ENCODE assay signal across 21 mouse cellular contexts in the genomic region with DNA sequence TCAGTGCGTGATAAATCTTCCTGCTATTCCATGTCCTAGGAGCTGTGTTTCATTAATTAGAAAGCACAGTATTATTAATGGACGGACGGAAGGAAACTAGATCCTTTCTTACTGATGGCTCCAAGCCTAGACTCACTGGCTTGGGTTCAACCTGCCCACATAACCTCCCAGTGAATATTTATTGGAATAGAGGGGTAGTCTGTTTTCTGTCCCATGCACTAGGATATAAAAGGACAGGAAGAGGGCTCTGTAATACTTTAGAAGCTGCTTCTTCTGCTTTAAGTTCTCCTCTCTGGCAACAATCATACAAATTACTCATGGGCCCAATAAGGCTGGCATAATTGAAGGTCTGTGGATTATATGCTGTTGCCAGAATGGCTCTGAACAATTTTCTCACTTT.
DNase-seq lines count a peak whose midpoint lies in the region; ATAC-seq and TF ChIP-seq lines count a peak whose summit lies in the region.
"Had no signal": no experiment of that assay in that cellular context is flagged by ENCODE, and none has a peak within 500 bp of the region (broad histone marks: within the 10 kb centered on the region; RNA-seq: fewer than 3 reads in every experiment).

No protein-coding gene starts in this region.

- no peak overlapping the region for H3K4me2 ChIP-seq in intestine, embryonic 15.5 days (replicated peaks)
- H3K4me2 ChIP-seq: embryonic facial prominence, embryonic 13.5 days; hindbrain, embryonic 12.5 days; kidney, embryonic 15.5 days; lung, embryonic 14.5 days had no signal

- H3K36me3 ChIP-seq in kidney, adult 2 months (ENCODE audit: control insufficient read depth, insufficient read depth, low read length): no peaks in the 10 kb centered on the region
- no peaks in the 10 kb centered on the region for H3K36me3 ChIP-seq in intestine, embryonic 15.5 days
- H3K36me3 ChIP-seq: embryonic facial prominence, embryonic 13.5 days; hindbrain, embryonic 12.5 days; kidney, embryonic 15.5 days had no signal

- no peaks in the 10 kb centered on the region for H3K27me3 ChIP-seq in kidney, adult 2 months (replicated peaks; ENCODE audit: control insufficient read depth, insufficient read depth, low read length)
- no peaks in the 10 kb centered on the region for H3K27me3 ChIP-seq in intestine, embryonic 15.5 days (replicated peaks)
- H3K27me3 ChIP-seq: embryonic facial prominence, embryonic 13.5 days; hindbrain, embryonic 12.5 days; kidney, embryonic 15.5 days had no signal

- 0 out of 2 replicates have a peak, but pooled peaks have one; percentile 34 for ATAC-seq in intestine, embryonic 15.5 days
- ATAC-seq: forebrain, postnatal 0 days had no signal

- 69% methylated on average over 3 of the region's 3 CpGs for WGBS in kidney, adult 2 months
- 66% methylated on average over 3 of the region's 3 CpGs for WGBS in intestine, embryonic 15.5 days

- no peak overlapping the region for H3K9ac ChIP-seq in intestine, embryonic 15.5 days
- H3K9ac ChIP-seq: embryonic facial prominence, embryonic 13.5 days; forebrain, postnatal 0 days; hindbrain, embryonic 12.5 days; kidney, embryonic 15.5 days; liver, embryonic 14.5 days; lung, embryonic 14.5 days had no signal

- H3K9me3 ChIP-seq in intestine, embryonic 15.5 days: no peaks in the 10 kb centered on the region
- H3K9me3 ChIP-seq: embryonic facial prominence, embryonic 13.5 days; hindbrain, embryonic 12.5 days; kidney, embryonic 15.5 days had no signal

- H3K4me1 ChIP-seq in kidney, adult 2 months (ENCODE audit: control insufficient read depth, insufficient read depth, low read length): no peaks in the 10 kb centered on the region
- no peaks in the 10 kb centered on the region for H3K4me1 ChIP-seq in intestine, embryonic 15.5 days (replicated peaks)
- H3K4me1 ChIP-seq: embryonic facial prominence, embryonic 13.5 days; hindbrain, embryonic 12.5 days; kidney, embryonic 15.5 days had no signal

- TF ChIP-seq CTCF in kidney, adult 2 months (conservative IDR thresholded peaks at IDR 0.05; ENCODE audit: insufficient read depth, insufficient read length, low read depth, low read length): no peak

- peak; percentile 1 to 7 for DNase-seq in heart, adult 18-20 months
- no peak for DNase-seq in heart, adult 8-10 months (ENCODE audit: low spot score)
- DNase-seq in kidney, postnatal 10 days: peak; percentile 22
- no peak for DNase-seq in kidney, adult 2 months
- peak; percentile 62 for DNase-seq in Muller cell, postnatal 12 days (ENCODE audit: inconsistent ontology term)
- no peak for DNase-seq in adrenal gland, adult (ENCODE audit: inconsistent age in 2 of 2, low spot score in 1 of 2)
- DNase-seq: adrenal gland, postnatal 10 days; B cell, adult 2 months; cerebellum, adult 11 months; cerebellum, adult 9-10 months; forebrain, postnatal 0 days; liver; lung, embryonic 14.5 days; lung, postnatal 14 days; midbrain, embryonic 14.5 days; thymus, postnatal 25 days had no signal

- no peak overlapping the region for H3K4me3 ChIP-seq in kidney, adult 2 months (ENCODE audit: insufficient read depth, low read depth, low read length)
- no peak overlapping the region for H3K4me3 ChIP-seq in intestine, embryonic 15.5 days (replicated peaks)
- H3K4me3 ChIP-seq: embryonic facial prominence, embryonic 13.5 days; hindbrain, embryonic 12.5 days; kidney, embryonic 15.5 days had no signal

- no peak overlapping the region for H3K27ac ChIP-seq in kidney, adult 2 months (ENCODE audit: insufficient read depth, low read depth, low read length)
- no peak overlapping the region for H3K27ac ChIP-seq in intestine, embryonic 15.5 days
- H3K27ac ChIP-seq: embryonic facial prominence, embryonic 13.5 days; hindbrain, embryonic 12.5 days; kidney, embryonic 15.5 days; liver, embryonic 14.5 days had no signal

- no peak for TF ChIP-seq POLR2A in kidney, adult 2 months (IDR thresholded peaks at IDR 0.05; ENCODE audit: low read depth, low read length)

Comparison
In these comparisons a context has a peak if more than half of its experiments do, and no peak if none do; other contexts are left out.
1. DNase-seq: peak in heart, adult 18-20 months (2 of 2), kidney, postnatal 10 days (single experiment) and Muller cell, postnatal 12 days (single experiment); none in heart, adult 8-10 months (single experiment), kidney, adult 2 months (single experiment) and adrenal gland, adult (0 of 2).